Mouse (Mus musculus): Measurements from ENCODE around the gene Apela. TPM values are rescaled to one million over a fixed set of nuclear protein-coding genes. Genes with fewer than 3 reads are reported as not detected.
"Not testable (repeated sequence)": the region's sequence is repeated elsewhere in the genome, so short reads cannot be mapped to it uniquely, and the experiment has no call there.

Apela gene
- polyA plus RNA-seq, 1 experiment from 2014 or later = 0.45 TPM

DNA sequence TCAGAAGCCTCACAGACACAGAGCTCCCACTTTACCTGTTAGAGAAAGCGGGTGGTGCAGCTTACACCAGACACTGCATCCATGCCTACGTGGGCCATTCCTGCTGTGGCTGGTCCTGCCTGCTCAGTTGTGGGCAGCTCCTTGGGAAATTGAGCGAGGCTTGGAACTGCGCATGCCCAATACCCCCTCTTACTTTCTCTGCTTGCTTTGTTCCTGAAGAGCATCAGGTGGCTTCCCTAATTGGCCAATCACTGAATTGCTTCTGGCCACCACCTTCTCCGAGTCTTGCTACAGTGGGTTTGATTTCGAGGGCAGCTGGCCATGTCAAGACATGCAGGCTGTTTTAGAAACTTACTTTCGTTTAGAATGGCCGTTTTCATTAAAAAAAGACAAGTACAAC lies 18.7 kb downstream of the Apela start, which contains the start of the genes Trim61 and Trim60:
TSS of gene Trim61 (minus strand) at position 101 of the 400 bp plus-strand sequence.
TSS of gene Trim60 (minus strand) at position 162 of the 400 bp plus-strand sequence.
- H3K27ac ChIP-seq (replicated peaks) = no peak within 1 kb of the TSS
- H3K27me3 ChIP-seq (ENCODE audit: control insufficient read depth, insufficient read depth, low read length) = no peaks in the 10 kb centered on the region
- H3K4me2 ChIP-seq (replicated peaks; ENCODE audit: low read depth) = no peak within 1 kb of the TSS
- DNase-seq (ENCODE audit: low spot score) = no peak
- H3K9me3 ChIP-seq (ENCODE audit: control insufficient read depth, low read length) = no peaks in the 10 kb centered on the region
- H3K36me3 ChIP-seq (ENCODE audit: control insufficient read depth, insufficient read depth, low read length) = no peaks in the 10 kb centered on the region
- ATAC-seq (ENCODE audit: low FRiP score, low TSS enrichment) = no peak
- H3K9ac ChIP-seq (ENCODE audit: low read length) = no peak within 1 kb of the TSS
- WGBS = 83% methylated on average over 8 of the region's 8 CpGs
- no peaks in the 10 kb centered on the region for H3K4me1 ChIP-seq (replicated peaks; ENCODE audit: control insufficient read depth, insufficient read depth)
- no peak for TF ChIP-seq EP300 (optimal IDR thresholded peaks at IDR 0.05)
- TF ChIP-seq CTCF (IDR thresholded peaks at IDR 0.05; ENCODE audit: low read depth) = no peak
- no peak within 1 kb of the TSS for H3K4me3 ChIP-seq (ENCODE audit: low read depth, low read length)

- not testable (repeated sequence) for H3K4me2 ChIP-seq (replicated peaks; ENCODE audit: low read depth); H3K4me1 ChIP-seq (replicated peaks; ENCODE audit: control insufficient read depth, insufficient read depth); ATAC-seq (ENCODE audit: low FRiP score, low TSS enrichment); H3K9ac ChIP-seq (ENCODE audit: low read length); H3K27ac ChIP-seq (replicated peaks); H3K9me3 ChIP-seq (ENCODE audit: control insufficient read depth, low read length); H3K4me3 ChIP-seq (ENCODE audit: low read depth, low read length); DNase-seq (ENCODE audit: low spot score); H3K27me3 ChIP-seq (ENCODE audit: control insufficient read depth, insufficient read depth, low read length); H3K36me3 ChIP-seq (ENCODE audit: control insufficient read depth, insufficient read depth, low read length)
- 81% methylated on average over 6 of the region's 6 CpGs for WGBS
Observed at GRCm38 (mm10) chr8:65007616-65008015, 29.5 kb downstream of the Apela start.

DNA sequence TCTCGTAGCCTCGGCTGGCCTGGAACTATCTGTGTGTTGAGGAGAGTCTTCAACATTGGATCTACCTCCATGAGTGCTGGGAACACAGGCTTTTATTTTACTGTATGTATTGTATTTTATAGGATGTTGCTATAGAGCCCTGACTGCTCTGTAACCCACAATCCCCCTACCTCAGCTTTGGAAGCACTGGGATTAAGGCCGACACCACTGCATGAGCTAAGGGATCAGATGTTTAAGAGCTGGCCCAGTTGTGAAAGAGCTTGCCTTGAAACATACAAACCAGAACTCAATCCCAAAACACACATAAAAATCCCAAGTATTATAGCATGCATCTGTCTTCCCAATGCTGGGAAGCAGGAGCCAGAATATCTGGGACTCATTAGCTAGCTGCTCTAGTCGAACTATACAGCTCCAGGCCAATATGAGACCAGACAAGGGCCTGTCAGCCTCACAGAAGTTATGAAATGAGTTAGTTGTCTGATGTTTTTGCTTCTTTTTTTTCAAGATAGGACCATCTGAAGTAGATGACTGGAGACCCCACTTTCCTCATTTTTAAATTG lies 38.2 kb downstream of the Apela start:
- DNase-seq (ENCODE audit: low spot score) = no peak
- WGBS = 82% methylated on average over 4 of the region's 4 CpGs

GRCm38 (mm10) chr8:64987731-64988130 lies 49.4 kb downstream of the Apela start, which contains the start of gene Trim75:
Trim75 (minus strand) TSS chr8:64987831.
- H3K27ac ChIP-seq (replicated peaks) = no peak within 1 kb of the TSS
- H3K27me3 ChIP-seq (ENCODE audit: control insufficient read depth, insufficient read depth, low read length) = no peaks in the 10 kb centered on the region
- H3K36me3 ChIP-seq (ENCODE audit: control insufficient read depth, insufficient read depth, low read length) = no peaks in the 10 kb centered on the region
- ATAC-seq (ENCODE audit: low FRiP score, low TSS enrichment) (no peak), DNase-seq (ENCODE audit: low spot score) (no peak)
- 86% methylated on average over 4 of the region's 4 CpGs for WGBS
- H3K4me3 ChIP-seq (ENCODE audit: low read depth, low read length) = no peak within 1 kb of the TSS
- no peak within 1 kb of the TSS for H3K9ac ChIP-seq (ENCODE audit: low read length)
- H3K4me1 ChIP-seq (replicated peaks; ENCODE audit: control insufficient read depth, insufficient read depth) = no peaks in the 10 kb centered on the region
- no peaks in the 10 kb centered on the region for H3K9me3 ChIP-seq (ENCODE audit: control insufficient read depth, low read length)
- H3K4me2 ChIP-seq (replicated peaks; ENCODE audit: low read depth) = no peak within 1 kb of the TSS
- TF ChIP-seq EP300 (optimal IDR thresholded peaks at IDR 0.05) = no peak
- no peak for TF ChIP-seq CTCF (IDR thresholded peaks at IDR 0.05; ENCODE audit: low read depth)

More for the DNA sequence above, 38.2 kb downstream of the Apela start:
- Histone ChIP-seq H3K27me3 (ENCODE audit: control insufficient read depth, insufficient read depth, low read length) (no peaks in the 10 kb centered on the region), H3K36me3 (ENCODE audit: control insufficient read depth, insufficient read depth, low read length) (no peaks in the 10 kb centered on the region), H3K9ac (ENCODE audit: low read length) (no peak overlapping the region), H3K4me1 (replicated peaks; ENCODE audit: control insufficient read depth, insufficient read depth) (no peaks in the 10 kb centered on the region), H3K4me2 (replicated peaks; ENCODE audit: low read depth) (no peak overlapping the region), H3K27ac (replicated peaks) (no peak overlapping the region), H3K4me3 (ENCODE audit: low read depth, low read length) (no peak overlapping the region), H3K9me3 (ENCODE audit: control insufficient read depth, low read length) (no peaks in the 10 kb centered on the region)
- TF ChIP-seq EP300 (optimal IDR thresholded peaks at IDR 0.05) (no peak), CTCF (IDR thresholded peaks at IDR 0.05; ENCODE audit: low read depth) (no peak)
- no peak for ATAC-seq (ENCODE audit: low FRiP score, low TSS enrichment)

DNA sequence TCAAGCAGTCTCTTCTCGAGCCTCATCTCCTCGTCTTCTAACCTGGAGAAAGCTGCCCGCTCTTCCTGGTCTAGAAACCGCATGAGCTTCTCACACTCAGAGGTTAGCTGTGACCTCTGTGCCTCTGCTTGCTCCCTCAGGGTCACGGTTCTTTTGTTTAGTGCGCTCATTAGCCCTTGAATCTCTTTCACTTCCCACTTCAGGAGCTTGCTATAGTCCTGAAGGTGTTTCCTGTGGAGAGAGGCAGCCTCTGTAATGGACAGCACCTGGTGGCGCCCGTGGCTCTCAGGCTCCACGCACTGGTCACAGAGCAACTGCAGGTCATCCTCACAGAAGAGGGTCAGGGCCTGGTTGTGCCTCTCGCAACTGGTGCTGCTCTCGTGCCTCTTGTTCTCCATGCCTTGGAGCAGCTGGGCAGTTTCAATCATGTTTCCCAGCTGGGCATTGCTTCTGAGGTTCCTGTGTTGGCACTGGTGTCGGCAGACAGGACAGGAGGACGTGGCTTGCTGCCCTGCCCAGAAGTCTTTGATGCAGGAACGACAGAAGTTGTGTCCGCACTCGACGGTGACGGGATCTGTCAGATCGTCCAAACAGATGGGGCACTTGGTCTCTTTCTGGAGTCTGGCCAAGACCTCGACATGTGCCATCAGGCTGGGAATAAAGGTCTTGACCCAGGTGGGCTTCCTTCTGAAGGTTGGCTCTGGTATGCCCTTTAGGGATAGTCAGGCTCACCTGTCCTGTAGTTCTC lies 53.8 kb downstream of the Apela start:
- Histone ChIP-seq H3K4me3 (ENCODE audit: low read depth, low read length) (no peak overlapping the region), H3K9me3 (ENCODE audit: control insufficient read depth, low read length) (no peaks in the 10 kb centered on the region), H3K27ac (replicated peaks) (no peak overlapping the region), H3K27me3 (ENCODE audit: control insufficient read depth, insufficient read depth, low read length) (no peaks in the 10 kb centered on the region), H3K36me3 (ENCODE audit: control insufficient read depth, insufficient read depth, low read length) (no peaks in the 10 kb centered on the region), H3K9ac (ENCODE audit: low read length) (no peak overlapping the region), H3K4me2 (replicated peaks; ENCODE audit: low read depth) (no peak overlapping the region), H3K4me1 (replicated peaks; ENCODE audit: control insufficient read depth, insufficient read depth) (no peaks in the 10 kb centered on the region)
- DNase-seq (ENCODE audit: low spot score) (no peak), ATAC-seq (ENCODE audit: low FRiP score, low TSS enrichment) (no peak)
- TF ChIP-seq CTCF (IDR thresholded peaks at IDR 0.05; ENCODE audit: low read depth) = no peak
- TF ChIP-seq EP300 (optimal IDR thresholded peaks at IDR 0.05) = no peak
- 70% methylated on average over 20 of the region's 20 CpGs for WGBS

Other genes starting within 250 kb of the Apela start
- gene Klhl2, start 187.3 kb downstream of the Apela start, polyA plus RNA-seq (2015; fragmentation: Nextera tagmentation; extraction: Ambion mirVana) = 13.4 and 14.0 TPM in 2 replicates
- gene Tmem192, start 90.2 kb downstream of the Apela start, polyA plus RNA-seq (2015; fragmentation: Nextera tagmentation; extraction: Ambion mirVana) = 36.6 and 37.2 TPM in 2 replicates
- not detected in 2 replicates for gene Trim75, start 49.5 kb downstream of the Apela start, polyA plus RNA-seq (2015; fragmentation: Nextera tagmentation; extraction: Ambion mirVana)
- gene Trim61, start 18.8 kb downstream of the Apela start, polyA plus RNA-seq (2015; fragmentation: Nextera tagmentation; extraction: Ambion mirVana) = not detected in 2 replicates
- not detected in 2 replicates for gene Trim60, start 18.8 kb downstream of the Apela start, polyA plus RNA-seq (2015; fragmentation: Nextera tagmentation; extraction: Ambion mirVana)
- gene Gm10663, start 37.7 kb upstream of the Apela start, polyA plus RNA-seq (2015; fragmentation: Nextera tagmentation; extraction: Ambion mirVana) = not detected in 2 replicates
- gene BC030870, start 92.2 kb upstream of the Apela start, polyA plus RNA-seq (2015; fragmentation: Nextera tagmentation; extraction: Ambion mirVana) = 15.0 and 17.6 TPM in 2 replicates

All from stomach, postnatal 0 days (tissue).